Mouse (Mus musculus) midbrain, embryonic 12.5 days (tissue): ENCODE measurements around the gene Inpp5a. TPM values are rescaled to one million over a fixed set of nuclear protein-coding genes. Genes with fewer than 3 reads are reported as not detected.
A peak's percentile ranks its signal among the peaks of the same experiment; 100 is the strongest.

Source experiments
- ATAC-seq: fragments of 200-750 bp; cut with Nextera tagmentation; 2 replicates; pipeline ENCODE4 v1.8.0; 2017; ENCODE audit warnings: low read depth, moderate TSS enrichment, moderate library complexity; ENCODE audit not compliant: low FRiP score
- H3K27ac ChIP-seq: fragments of 300-500 bp; sonication (generic); replicated peaks from 2 replicates; pipeline ENCODE4 v1.5.1; 2016; ENCODE audit warnings: mild to moderate bottlenecking
- H3K27me3 ChIP-seq: fragments of 300-500 bp; sonication (generic); 2 replicates; pipeline ENCODE4 v1.6.1; 2016; ENCODE audit warnings: mild to moderate bottlenecking
- H3K36me3 ChIP-seq: fragments of 300-500 bp; sonication (generic); 2 replicates; pipeline ENCODE4 v1.6.1; 2016
- H3K4me1 ChIP-seq: fragments of 300-500 bp; sonication (generic); 2 replicates; pipeline ENCODE4 v1.6.1; 2016
- H3K4me2 ChIP-seq: fragments of 300-500 bp; sonication (generic); replicated peaks from 2 replicates; pipeline ENCODE4 v1.6.1; 2016; ENCODE audit warnings: mild to moderate bottlenecking, moderate library complexity
- H3K4me3 ChIP-seq: fragments of 300-500 bp; sonication (generic); 2 replicates; pipeline ENCODE4 v1.5.1; 2016; ENCODE audit warnings: mild to moderate bottlenecking
- H3K9ac ChIP-seq: fragments of 300-500 bp; sonication (generic); replicated peaks from 2 replicates; pipeline ENCODE4 v1.6.1; 2016; ENCODE audit warnings: mild to moderate bottlenecking, moderate library complexity
- H3K9me3 ChIP-seq: fragments of 300-500 bp; sonication (generic); 2 replicates; pipeline ENCODE4 v1.6.1; 2016; ENCODE audit warnings: mild to moderate bottlenecking
- WGBS: fragments of 180-500 bp; shearing (Covaris S2); methylation state at CpG from one replicate; pipeline ENCODE4 v1.1.7; 2016; 5-methylcytosine and 5-hydroxymethylcytosine counted together
- polyA plus RNA-seq: library from polyadenylated mRNA; unstranded; fragments of >200 nt; fragmentation: Nextera tagmentation; extraction: Ambion mirVana; gene quantifications from 2 replicates; pipeline ENCODE4 v1.2.1, GENCODE M21; 2016

Gene Inpp5a
- polyA plus RNA-seq, 1 experiment from 2014 or later = 24.8 TPM

DNA sequence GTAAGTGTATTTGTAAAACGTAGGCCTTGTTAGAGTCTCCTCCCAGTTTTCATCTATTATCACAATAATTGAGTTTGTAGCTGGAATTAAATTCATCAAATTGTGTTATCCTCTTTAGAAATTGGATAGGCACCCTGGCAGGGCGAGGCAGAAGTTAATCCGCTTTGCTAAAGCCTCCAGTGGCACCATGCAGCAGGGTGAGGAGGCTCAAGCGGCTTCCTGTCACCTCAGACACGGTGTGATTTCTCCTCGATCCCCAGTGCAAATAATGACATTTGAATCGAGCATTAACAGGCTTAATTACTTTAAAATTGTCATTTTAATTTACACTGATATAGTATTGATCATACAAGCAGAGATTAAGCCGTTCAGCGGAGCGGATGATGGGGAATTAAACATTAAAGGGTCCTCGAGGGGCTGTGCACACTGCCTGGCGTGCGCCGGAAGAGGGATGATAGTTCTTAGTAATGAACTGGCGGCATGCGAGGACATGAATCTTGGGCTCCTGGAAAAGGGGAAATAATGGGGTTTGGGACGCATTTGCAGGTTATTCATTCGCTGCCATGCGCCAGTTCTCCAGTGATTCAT is 109.2 kb downstream of the Inpp5a start:
- Histone ChIP-seq H3K4me3 (no peak overlapping the region), H3K9ac (no peak overlapping the region), H3K4me1 (peaks cover 16% of the 10 kb centered on the region; the same call in 1 of the 2 replicates), H3K9me3 (no peaks in the 10 kb centered on the region), H3K27ac (no peak overlapping the region), H3K4me2 (peak overlapping the region; percentile 11; the same call in 1 of the 2 replicates), H3K27me3 (peaks cover 96% of the 10 kb centered on the region), H3K36me3 (no peaks in the 10 kb centered on the region)
- WGBS = 22% methylated on average over 19 of the region's 19 CpGs
- peak; percentile 73 for ATAC-seq

DNA sequence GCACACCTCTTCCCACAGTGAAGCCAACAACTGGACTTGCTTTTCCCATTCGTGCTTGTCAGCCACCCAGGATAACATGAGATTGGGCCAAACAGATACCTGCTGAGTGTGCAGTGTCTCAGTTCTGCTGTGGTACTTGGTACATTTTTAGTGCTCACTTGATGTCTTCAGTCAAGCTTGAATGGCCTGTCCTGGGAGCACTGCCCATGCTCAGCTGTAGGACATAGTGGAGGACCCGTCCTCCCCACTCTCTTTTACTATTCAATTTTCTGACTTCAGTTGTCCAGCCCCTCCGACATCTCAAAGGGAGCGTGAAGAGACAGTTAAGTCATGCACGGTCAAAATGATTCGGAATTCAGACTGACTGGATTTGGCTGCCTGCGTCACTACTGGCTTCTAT is 115.2 kb downstream of the Inpp5a start:
- Histone ChIP-seq H3K4me2 (no peak overlapping the region), H3K4me3 (no peak overlapping the region), H3K27me3 (peaks cover 91% of the 10 kb centered on the region)

GRCm38 (mm10) chr7:139506677-139507412 is 117.9 kb downstream of the Inpp5a start:
- Histone ChIP-seq H3K4me2 (no peak overlapping the region), H3K36me3 (no peaks in the 10 kb centered on the region), H3K27ac (no peak overlapping the region), H3K4me3 (no peak overlapping the region), H3K27me3 (peaks cover 92% of the 10 kb centered on the region), H3K4me1 (peaks cover 4% of the 10 kb centered on the region; the same call in 1 of the 2 replicates), H3K9me3 (no peaks in the 10 kb centered on the region), H3K9ac (no peak overlapping the region)
- 64% methylated on average over 9 of the region's 9 CpGs for WGBS
- ATAC-seq = no peak

More for the DNA sequence above, 115.2 kb downstream of the Inpp5a start:
- Histone ChIP-seq H3K27ac (no peak overlapping the region), H3K9me3 (no peaks in the 10 kb centered on the region), H3K9ac (no peak overlapping the region), H3K36me3 (no peaks in the 10 kb centered on the region), H3K4me1 (peaks cover 4% of the 10 kb centered on the region; the same call in 1 of the 2 replicates)
- WGBS = 52% methylated on average over 7 of the region's 7 CpGs
- no peak for ATAC-seq

- no peak for ATAC-seq
- Histone ChIP-seq H3K4me2 (no peak overlapping the region), H3K9ac (no peak overlapping the region), H3K4me1 (peaks cover 4% of the 10 kb centered on the region; the same call in 1 of the 2 replicates), H3K9me3 (no peaks in the 10 kb centered on the region), H3K27ac (no peak overlapping the region), H3K27me3 (peaks cover 94% of the 10 kb centered on the region), H3K36me3 (no peaks in the 10 kb centered on the region), H3K4me3 (no peak overlapping the region)
- WGBS = 85% methylated on average over 4 of the region's 4 CpGs
These were observed 120.0 kb downstream of the Inpp5a start for GRCm38 (mm10) chr7:139508938-139509337.

DNA sequence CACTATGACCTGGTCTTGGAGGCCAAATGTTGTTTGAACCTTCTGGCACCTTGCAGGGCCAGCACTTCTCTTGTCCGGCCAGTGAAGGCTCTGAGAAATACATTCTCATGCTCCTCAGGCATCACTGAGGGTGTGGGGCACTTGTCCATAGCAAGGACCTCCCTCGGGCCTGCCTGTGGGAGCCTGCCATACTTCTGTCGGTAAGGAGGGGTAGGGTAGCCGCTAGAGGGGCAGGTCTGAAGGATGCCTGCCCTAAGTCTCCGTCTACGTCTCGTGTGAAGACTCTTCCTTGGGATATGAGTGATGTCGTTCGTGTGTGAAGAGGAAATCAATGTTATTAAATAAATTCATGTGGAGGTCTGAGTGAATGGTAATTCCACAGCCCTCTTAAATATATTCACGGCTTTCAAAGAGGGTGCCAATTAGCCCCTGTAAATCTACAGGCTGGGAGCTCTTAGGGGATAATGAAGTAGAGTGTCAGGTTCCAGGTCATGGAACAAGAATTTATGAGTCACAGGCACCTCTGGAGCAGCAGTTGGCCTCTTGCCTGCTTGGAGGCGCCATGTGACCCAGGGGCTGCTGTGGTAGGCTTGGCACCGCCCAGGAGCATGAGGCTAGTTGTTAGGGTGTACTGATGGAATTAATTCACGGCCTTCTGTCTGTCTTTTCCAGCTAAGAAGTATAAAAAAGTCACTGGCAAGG is 127.2 kb downstream of the Inpp5a start:
- no peak for ATAC-seq
- H3K27me3 ChIP-seq = peaks cover 93% of the 10 kb centered on the region
- H3K36me3 ChIP-seq = no peaks in the 10 kb centered on the region
- no peak overlapping the region for H3K27ac ChIP-seq
- H3K9ac ChIP-seq = no peak overlapping the region
- H3K9me3 ChIP-seq = no peaks in the 10 kb centered on the region
- WGBS = 83% methylated on average over 13 of the region's 13 CpGs
- no peaks in the 10 kb centered on the region for H3K4me1 ChIP-seq
- H3K4me3 ChIP-seq = no peak overlapping the region
- H3K4me2 ChIP-seq = no peak overlapping the region

- Histone ChIP-seq H3K9me3 (no peaks in the 10 kb centered on the region), H3K4me3 (no peak overlapping the region), H3K36me3 (no peaks in the 10 kb centered on the region), H3K27me3 (peaks cover 93% of the 10 kb centered on the region), H3K4me1 (no peaks in the 10 kb centered on the region), H3K9ac (no peak overlapping the region), H3K27ac (no peak overlapping the region), H3K4me2 (no peak overlapping the region)
- WGBS = 94% methylated on average over 5 of the region's 5 CpGs
- ATAC-seq = no peak
These were observed 127.7 kb downstream of the Inpp5a start for GRCm38 (mm10) chr7:139516661-139517016.

GRCm38 (mm10) chr7:139518352-139518751 is 129.4 kb downstream of the Inpp5a start:
- 71% methylated on average over 3 of the region's 3 CpGs for WGBS
- H3K27me3 ChIP-seq = peaks cover 93% of the 10 kb centered on the region
- no peak for ATAC-seq

DNA sequence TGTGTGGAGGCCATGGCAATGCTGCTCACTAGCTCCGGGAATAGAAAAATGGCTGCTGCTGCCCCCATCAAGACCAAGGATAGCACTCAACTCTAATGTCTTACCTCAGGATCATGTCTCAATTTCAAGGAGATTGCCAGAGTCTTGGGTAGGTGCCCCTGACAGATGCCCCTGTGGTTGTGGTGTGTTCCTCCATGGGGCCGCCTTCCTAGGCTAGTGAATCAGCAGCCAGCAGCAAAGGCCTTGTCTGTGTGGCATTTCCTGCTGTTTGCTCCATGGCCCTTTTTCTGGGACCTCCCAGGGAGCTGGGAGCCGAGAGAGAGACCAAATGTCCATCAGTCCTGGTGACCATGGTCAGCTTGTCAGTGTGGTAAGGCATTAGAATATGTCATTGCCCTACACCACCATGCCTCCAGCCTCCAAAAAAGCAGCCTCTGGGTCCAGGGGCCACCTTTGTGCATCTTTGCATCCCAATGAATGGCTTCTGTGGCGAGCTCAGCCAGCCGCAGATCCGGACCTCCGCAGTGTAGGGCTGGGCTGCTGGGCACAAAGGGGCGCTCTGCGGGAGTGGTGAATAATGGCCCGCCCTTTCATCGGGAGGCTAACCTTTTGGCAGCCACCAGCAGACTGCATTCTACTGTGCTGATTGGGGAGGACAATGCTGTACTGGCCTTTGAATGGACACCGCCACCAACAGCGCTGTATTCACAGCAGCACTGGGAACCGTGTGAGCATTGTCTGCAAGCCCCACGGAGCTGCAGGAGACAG is 139.6 kb downstream of the Inpp5a start:
- peak; percentile 88 for ATAC-seq
- Histone ChIP-seq H3K4me1 (peaks cover 31% of the 10 kb centered on the region), H3K27me3 (peaks cover 92% of the 10 kb centered on the region), H3K4me2 (peak overlapping the region; percentile 2; the same call in 1 of the 2 replicates), H3K36me3 (0 out of 2 replicates have a peak, but pooled peaks cover 6% of the 10 kb centered on the region), H3K9ac (no peak overlapping the region), H3K4me3 (no peak overlapping the region), H3K9me3 (no peaks in the 10 kb centered on the region), H3K27ac (peak overlapping the region; percentile 43)
- WGBS = 9% methylated on average over 15 of the region's 15 CpGs

More at GRCm38 (mm10) chr7:139518352-139518751, 129.4 kb downstream of the Inpp5a start:
- no peaks in the 10 kb centered on the region for H3K36me3 ChIP-seq
- no peak overlapping the region for H3K27ac ChIP-seq
- no peaks in the 10 kb centered on the region for H3K4me1 ChIP-seq
- no peaks in the 10 kb centered on the region for H3K9me3 ChIP-seq
- no peak overlapping the region for H3K4me2 ChIP-seq
- no peak overlapping the region for H3K4me3 ChIP-seq
- H3K9ac ChIP-seq = no peak overlapping the region

DNA sequence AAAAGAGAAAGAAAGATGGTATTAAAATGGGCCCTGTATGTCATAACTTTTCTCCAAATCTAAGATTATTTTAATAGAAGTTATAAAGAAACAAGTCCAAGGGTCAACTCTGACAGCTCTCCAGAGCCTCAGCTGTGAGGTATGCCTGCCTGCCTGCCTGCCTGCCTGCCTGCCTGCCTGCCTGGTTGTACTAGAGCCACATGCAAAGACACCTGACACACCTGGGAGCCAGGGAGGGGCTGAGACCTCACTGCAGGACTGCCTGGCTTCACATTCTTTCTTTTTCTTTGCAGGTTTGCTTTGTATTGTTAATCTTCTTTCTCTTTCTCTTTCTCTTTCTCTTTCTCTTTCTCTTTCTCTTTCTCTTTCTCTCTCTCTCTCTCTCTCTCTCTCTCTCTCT is 140.3 kb downstream of the Inpp5a start:
- H3K4me3 ChIP-seq = no peak overlapping the region
- peak overlapping the region; percentile 43; the same call in 1 of the 2 replicates for H3K27ac ChIP-seq
- no peak overlapping the region for H3K9ac ChIP-seq
- no peaks in the 10 kb centered on the region for H3K9me3 ChIP-seq
- H3K4me2 ChIP-seq = 0 out of 2 replicates have a peak overlapping the region, but pooled peaks have one; percentile 2
- 0 out of 2 replicates have a peak, but pooled peaks cover 6% of the 10 kb centered on the region for H3K36me3 ChIP-seq
- H3K27me3 ChIP-seq = peaks cover 92% of the 10 kb centered on the region
- H3K4me1 ChIP-seq = peaks cover 31% of the 10 kb centered on the region
- no peak for ATAC-seq

GRCm38 (mm10) chr7:139530591-139531427 is 141.9 kb downstream of the Inpp5a start:
- H3K27me3 ChIP-seq = peaks cover 94% of the 10 kb centered on the region
- H3K9me3 ChIP-seq = no peaks in the 10 kb centered on the region
- ATAC-seq = peak; percentile 42; the same call in 1 of the 2 replicates
- H3K4me3 ChIP-seq = no peak overlapping the region
- peaks cover 31% of the 10 kb centered on the region for H3K4me1 ChIP-seq
- H3K27ac ChIP-seq = peak overlapping the region; percentile 42
- 0 out of 2 replicates have a peak, but pooled peaks cover 3% of the 10 kb centered on the region for H3K36me3 ChIP-seq
- no peak overlapping the region for H3K9ac ChIP-seq
- WGBS = 39% methylated on average over 16 of the region's 16 CpGs
- H3K4me2 ChIP-seq = no peak overlapping the region

GRCm38 (mm10) chr7:139531428-139531801 is 142.5 kb downstream of the Inpp5a start:
- Histone ChIP-seq H3K4me2 (no peak overlapping the region), H3K27ac (peak overlapping the region; percentile 42; the same call in 1 of the 2 replicates), H3K4me3 (no peak overlapping the region), H3K9ac (no peak overlapping the region), H3K9me3 (no peaks in the 10 kb centered on the region), H3K4me1 (peaks cover 31% of the 10 kb centered on the region), H3K36me3 (no peaks in the 10 kb centered on the region), H3K27me3 (peaks cover 94% of the 10 kb centered on the region)
- WGBS = 69% methylated on average over 4 of the region's 4 CpGs
- ATAC-seq = no peak
